Mouse (Mus musculus): ENCODE results near the gene Ptar1. TPM values are rescaled to one million over a fixed set of nuclear protein-coding genes. Genes with fewer than 3 reads are reported as not detected.
"Not testable (repeated sequence)": the region's sequence is repeated elsewhere in the genome, so short reads cannot be mapped to it uniquely, and the experiment has no call there.

Gene Ptar1
- polyA plus RNA-seq, 1 experiment from 2014 or later, result 7.0 TPM

DNA sequence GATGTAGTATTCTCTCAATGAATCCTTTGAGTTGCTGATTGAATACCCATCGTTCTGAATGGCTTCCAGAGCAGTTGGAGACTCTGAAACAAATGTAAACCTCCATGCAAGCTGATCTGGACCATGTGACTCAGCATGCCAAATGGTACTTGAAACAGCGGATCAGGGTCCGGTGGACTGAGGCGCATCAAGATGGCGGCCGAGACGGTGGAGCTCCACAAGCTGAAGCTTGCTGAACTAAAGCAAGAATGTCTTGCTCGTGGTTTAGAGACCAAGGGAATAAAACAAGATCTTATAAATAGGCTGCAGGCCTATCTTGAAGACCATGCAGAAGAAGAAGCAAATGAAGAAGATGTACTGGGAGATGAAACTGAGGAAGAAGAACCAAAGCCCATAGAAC lies 11.6 kb upstream of the Ptar1 start:
- H3K27ac ChIP-seq; H3K9me3 ChIP-seq; H3K9ac ChIP-seq; H3K4me3 ChIP-seq; H3K4me1 ChIP-seq; H3K4me2 ChIP-seq (replicated peaks); H3K36me3 ChIP-seq; H3K27me3 ChIP-seq; ATAC-seq (ENCODE audit: insufficient number of reproducible peaks, insufficient read depth, low FRiP score, low TSS enrichment): not testable (repeated sequence)
- 96% methylated on average over 8 of the region's 8 CpGs for WGBS

DNA sequence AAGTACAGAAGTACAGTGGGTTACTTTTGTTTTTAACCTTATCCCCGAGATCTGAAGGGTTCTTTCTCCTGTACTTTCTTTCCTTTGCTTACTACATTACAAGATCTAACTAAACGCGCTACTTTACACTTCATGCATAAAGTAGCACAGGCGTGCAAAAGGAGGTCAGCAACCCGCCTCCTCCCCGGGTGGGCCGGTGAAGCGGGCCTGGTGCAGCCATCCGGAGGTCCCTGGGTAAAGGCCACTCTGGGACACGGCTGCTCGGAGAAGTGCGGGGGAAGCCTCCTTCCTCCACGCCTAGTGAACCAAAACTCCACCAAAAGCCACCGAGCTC lies 300 bp upstream of the Ptar1 start:
- no peaks in the 10 kb centered on the region for H3K27me3 ChIP-seq
- no peaks in the 10 kb centered on the region for H3K36me3 ChIP-seq
- WGBS, result 2% methylated on average over 14 of the region's 14 CpGs
- H3K9me3 ChIP-seq, result no peaks in the 10 kb centered on the region
- peaks cover 8% of the 10 kb centered on the region; the same call in 1 of the 2 replicates for H3K4me1 ChIP-seq
- H3K9ac ChIP-seq, result peak overlapping the region; percentile 86
- no peak; the same call in 1 of the 2 replicates for ATAC-seq (ENCODE audit: insufficient number of reproducible peaks, insufficient read depth, low FRiP score, low TSS enrichment)
- H3K4me2 ChIP-seq (replicated peaks), result peak overlapping the region; percentile 53
- peak overlapping the region; percentile 94 for H3K27ac ChIP-seq
- H3K4me3 ChIP-seq, result peak overlapping the region; percentile 72

DNA sequence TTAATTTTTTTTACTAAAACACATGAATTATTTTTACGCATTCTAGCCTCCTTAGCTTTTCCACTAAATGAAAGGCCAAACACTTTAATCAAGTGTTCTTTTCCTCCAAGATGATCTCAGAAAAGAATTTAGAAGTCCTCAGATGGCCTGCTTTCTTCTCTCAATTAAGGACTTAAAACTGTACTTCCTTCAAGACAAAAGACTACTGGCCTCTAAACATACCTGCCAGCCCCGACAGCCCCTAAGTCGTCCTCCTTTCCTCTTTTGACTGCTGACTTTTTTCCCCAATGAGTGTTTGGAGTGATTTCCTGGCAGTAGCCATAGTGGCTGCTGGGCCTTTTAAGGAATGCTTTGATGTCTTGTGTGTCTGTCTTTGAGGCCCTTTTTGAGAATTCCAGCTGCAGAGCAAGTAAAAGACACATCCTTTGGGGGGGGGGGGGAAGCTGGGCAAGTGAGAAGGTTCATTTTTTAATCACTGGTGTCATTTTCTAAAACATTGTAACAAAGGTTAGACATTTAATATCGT lies 1.3 kb downstream of the Ptar1 start:
- Histone ChIP-seq H3K9me3 (no peaks in the 10 kb centered on the region), H3K36me3 (no peaks in the 10 kb centered on the region), H3K4me1 (peaks cover 8% of the 10 kb centered on the region; the same call in 1 of the 2 replicates), H3K27ac (no peak overlapping the region), H3K4me3 (peak overlapping the region; percentile 33), H3K4me2 (replicated peaks) (peak overlapping the region; percentile 53), H3K27me3 (no peaks in the 10 kb centered on the region), H3K9ac (peak overlapping the region; percentile 33; the same call in 1 of the 2 replicates)
- WGBS, result 17% methylated on average over 4 of the region's 4 CpGs
- ATAC-seq (ENCODE audit: insufficient number of reproducible peaks, insufficient read depth, low FRiP score, low TSS enrichment), result no peak

DNA sequence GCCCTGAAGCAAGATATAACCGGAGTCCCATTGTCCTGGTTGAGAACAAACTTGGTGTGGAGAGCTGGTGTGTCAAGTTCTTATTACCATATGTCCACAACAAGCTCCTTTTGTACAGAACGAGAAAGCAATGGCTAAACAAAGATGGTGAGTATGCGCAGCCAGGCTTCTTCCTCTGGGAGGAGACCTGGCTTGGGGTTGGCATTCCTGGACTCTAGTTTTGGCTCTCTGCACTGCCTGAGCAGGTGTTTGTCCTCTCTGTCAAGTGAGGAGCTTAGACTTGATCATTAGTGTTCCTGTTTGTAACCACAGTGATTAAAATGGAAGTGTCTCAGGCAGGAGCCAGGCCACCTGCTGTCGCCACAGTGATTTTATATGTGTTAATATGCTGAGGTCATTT lies 7.1 kb downstream of the Ptar1 start:
- Histone ChIP-seq H3K4me1 (no peaks in the 10 kb centered on the region), H3K27ac (no peak overlapping the region), H3K27me3 (no peaks in the 10 kb centered on the region), H3K4me3 (no peak overlapping the region), H3K4me2 (replicated peaks) (no peak overlapping the region), H3K9me3 (no peaks in the 10 kb centered on the region), H3K36me3 (peaks cover 41% of the 10 kb centered on the region), H3K9ac (no peak overlapping the region)
- no peak for ATAC-seq (ENCODE audit: insufficient number of reproducible peaks, insufficient read depth, low FRiP score, low TSS enrichment)
- 88% methylated on average over 4 of the region's 4 CpGs for WGBS

DNA sequence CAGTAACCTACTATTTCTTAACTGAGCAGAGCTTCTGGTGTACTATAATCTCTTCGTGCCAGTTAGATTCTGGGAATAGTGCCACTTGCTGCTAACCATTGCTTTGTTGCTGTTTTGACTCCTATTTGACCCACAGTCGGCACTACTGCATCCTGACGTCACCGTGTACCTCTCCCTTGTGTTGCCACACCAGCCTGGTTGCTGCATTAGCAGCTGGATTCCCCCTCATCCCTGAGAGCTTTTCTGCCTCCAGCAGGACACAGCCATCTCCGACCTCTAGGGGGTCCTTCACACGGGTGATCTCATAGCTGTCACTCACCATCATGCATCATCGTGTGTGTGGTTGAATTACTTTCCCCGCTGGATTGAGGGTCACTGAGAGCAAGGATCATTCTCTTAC lies 10.6 kb downstream of the Ptar1 start:
- Histone ChIP-seq H3K9me3 (no peaks in the 10 kb centered on the region), H3K27ac (no peak overlapping the region), H3K4me3 (no peak overlapping the region), H3K36me3 (peaks cover 52% of the 10 kb centered on the region), H3K4me1 (no peaks in the 10 kb centered on the region), H3K27me3 (no peaks in the 10 kb centered on the region), H3K4me2 (replicated peaks) (no peak overlapping the region), H3K9ac (no peak overlapping the region)
- 81% methylated on average over 8 of the region's 8 CpGs for WGBS
- no peak for ATAC-seq (ENCODE audit: insufficient number of reproducible peaks, insufficient read depth, low FRiP score, low TSS enrichment)

DNA sequence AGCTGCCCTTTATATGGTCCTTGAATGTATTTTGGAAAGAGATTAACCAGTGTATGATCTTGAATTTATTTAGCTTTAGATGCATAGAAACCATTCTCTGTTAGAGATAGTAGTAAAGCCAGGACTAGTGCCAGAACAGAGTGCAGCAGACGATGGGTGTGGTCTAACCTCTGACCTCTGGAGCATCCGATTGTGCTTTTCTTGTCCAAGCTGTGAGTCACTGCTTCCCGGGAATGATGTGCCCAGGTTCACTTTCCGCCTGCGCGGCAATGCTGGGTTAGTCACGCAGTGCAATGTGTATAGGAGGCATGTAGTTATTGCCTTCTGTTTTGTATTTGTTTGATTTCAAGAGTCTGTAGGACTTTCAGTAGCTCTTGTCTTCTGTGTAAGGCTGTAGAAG lies 11.1 kb downstream of the Ptar1 start:
- H3K36me3 ChIP-seq, result peaks cover 57% of the 10 kb centered on the region
- H3K9me3 ChIP-seq, result no peaks in the 10 kb centered on the region
- no peak for ATAC-seq (ENCODE audit: insufficient number of reproducible peaks, insufficient read depth, low FRiP score, low TSS enrichment)
- no peaks in the 10 kb centered on the region for H3K27me3 ChIP-seq
- 86% methylated on average over 7 of the region's 7 CpGs for WGBS
- H3K4me3 ChIP-seq, result no peak overlapping the region
- H3K4me1 ChIP-seq, result no peaks in the 10 kb centered on the region
- no peak overlapping the region for H3K4me2 ChIP-seq (replicated peaks)
- no peak overlapping the region for H3K9ac ChIP-seq
- H3K27ac ChIP-seq, result no peak overlapping the region

DNA sequence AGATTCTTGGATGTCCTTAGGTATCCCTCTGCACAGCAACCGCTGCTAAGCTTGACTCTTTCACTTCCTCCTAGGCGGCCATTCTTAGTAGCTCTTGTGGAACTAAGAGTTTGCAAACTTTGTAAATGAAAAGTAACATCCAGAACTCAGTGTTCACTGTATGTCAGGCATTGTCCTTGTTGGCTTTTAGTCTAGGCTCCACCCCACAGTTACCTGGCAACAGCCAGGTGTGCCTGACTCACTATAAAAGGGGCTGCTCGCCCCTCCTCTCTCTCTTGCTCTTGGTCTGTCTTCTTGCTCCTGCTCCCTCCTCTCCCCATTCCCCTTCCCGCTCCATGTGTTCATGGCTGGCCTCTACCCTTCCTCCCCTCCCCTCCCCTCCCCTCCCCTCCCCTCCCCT lies 11.9 kb downstream of the Ptar1 start:
- no peak for ATAC-seq (ENCODE audit: insufficient number of reproducible peaks, insufficient read depth, low FRiP score, low TSS enrichment)
- no peak overlapping the region for H3K4me2 ChIP-seq (replicated peaks)
- 88% methylated on average over 4 of the region's 4 CpGs for WGBS
- H3K27me3 ChIP-seq, result no peaks in the 10 kb centered on the region
- H3K36me3 ChIP-seq, result peaks cover 59% of the 10 kb centered on the region
- H3K4me1 ChIP-seq, result no peaks in the 10 kb centered on the region
- no peaks in the 10 kb centered on the region for H3K9me3 ChIP-seq
- no peak overlapping the region for H3K4me3 ChIP-seq
- H3K27ac ChIP-seq, result no peak overlapping the region
- H3K9ac ChIP-seq, result no peak overlapping the region

DNA sequence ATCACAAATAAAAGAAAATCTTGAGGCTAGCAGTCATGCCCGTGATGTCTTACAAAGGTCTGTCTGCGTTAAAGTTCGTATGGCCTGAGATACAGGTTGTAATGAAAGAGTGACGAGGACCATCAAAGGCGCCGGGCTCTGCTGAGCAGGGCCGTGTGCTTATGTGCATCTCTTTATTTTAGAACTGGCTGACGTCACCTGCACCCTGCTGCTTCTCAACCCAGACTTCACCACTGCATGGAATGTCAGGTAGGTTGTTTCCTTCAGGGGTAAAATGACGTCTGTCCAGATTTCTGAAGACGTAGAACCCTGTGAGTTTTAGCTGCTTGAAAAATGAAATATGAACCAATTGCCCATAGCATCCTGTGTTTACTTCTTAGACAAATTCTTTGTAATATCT lies 15.7 kb downstream of the Ptar1 start:
- WGBS, result 91% methylated on average over 10 of the region's 10 CpGs
- H3K36me3 ChIP-seq, result peaks cover 38% of the 10 kb centered on the region
- H3K9me3 ChIP-seq, result no peaks in the 10 kb centered on the region
- H3K27me3 ChIP-seq, result no peaks in the 10 kb centered on the region
- no peak overlapping the region for H3K4me2 ChIP-seq (replicated peaks)
- no peak overlapping the region for H3K4me3 ChIP-seq
- no peak overlapping the region for H3K9ac ChIP-seq
- no peaks in the 10 kb centered on the region for H3K4me1 ChIP-seq
- no peak for ATAC-seq (ENCODE audit: insufficient number of reproducible peaks, insufficient read depth, low FRiP score, low TSS enrichment)
- no peak overlapping the region for H3K27ac ChIP-seq

DNA sequence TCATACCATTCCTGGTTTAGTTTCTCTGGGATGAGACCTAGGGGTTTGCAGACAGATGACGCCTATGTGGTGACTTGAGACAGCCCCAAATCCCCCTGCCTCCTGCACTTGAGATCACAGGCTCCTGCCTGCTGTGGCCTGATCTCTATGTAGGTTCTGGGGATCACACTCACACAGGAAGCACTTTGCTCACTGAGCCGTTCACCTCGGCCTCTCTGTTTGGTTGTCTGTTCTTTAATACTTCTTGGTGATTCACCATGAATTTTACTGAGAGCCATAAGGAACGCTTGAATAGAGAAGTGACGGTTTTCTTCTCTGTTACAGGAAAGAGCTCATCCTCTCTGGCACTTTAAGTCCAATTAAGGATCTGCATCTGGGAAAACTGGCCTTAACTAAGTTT lies 18.2 kb downstream of the Ptar1 start:
- Histone ChIP-seq H3K9me3 (no peaks in the 10 kb centered on the region), H3K4me3 (no peak overlapping the region), H3K27me3 (no peaks in the 10 kb centered on the region), H3K4me2 (replicated peaks) (no peak overlapping the region), H3K9ac (no peak overlapping the region), H3K4me1 (no peaks in the 10 kb centered on the region), H3K36me3 (peaks cover 47% of the 10 kb centered on the region), H3K27ac (no peak overlapping the region)
- ATAC-seq (ENCODE audit: insufficient number of reproducible peaks, insufficient read depth, low FRiP score, low TSS enrichment), result no peak
- 86% methylated on average over 5 of the region's 5 CpGs for WGBS

DNA sequence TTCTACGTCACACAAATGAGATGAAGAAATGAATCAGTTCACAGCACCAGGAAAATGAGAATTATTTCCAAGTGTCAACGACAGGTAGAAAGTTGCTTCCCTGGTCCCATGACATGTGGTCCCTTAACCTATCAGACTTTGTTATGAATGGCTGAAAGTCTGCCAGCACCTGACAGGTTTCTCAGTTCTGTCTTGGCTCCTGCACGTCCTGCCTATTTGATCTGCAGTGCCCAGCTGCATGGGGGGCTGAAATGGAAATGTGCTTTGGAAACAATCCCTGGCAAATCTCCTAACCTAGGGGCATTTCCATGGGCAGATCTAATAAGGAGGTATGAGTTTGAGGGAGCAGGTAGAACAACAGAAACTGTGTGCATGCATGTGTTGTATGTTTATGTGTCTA lies 59.3 kb downstream of the Ptar1 start:
- Histone ChIP-seq H3K4me3 (no peak overlapping the region), H3K27ac (no peak overlapping the region), H3K27me3 (no peaks in the 10 kb centered on the region), H3K9me3 (no peaks in the 10 kb centered on the region), H3K36me3 (no peaks in the 10 kb centered on the region), H3K4me2 (replicated peaks) (no peak overlapping the region), H3K9ac (no peak overlapping the region), H3K4me1 (no peaks in the 10 kb centered on the region)
- WGBS, result 77% methylated on average over 3 of the region's 3 CpGs
- no peak for ATAC-seq (ENCODE audit: insufficient number of reproducible peaks, insufficient read depth, low FRiP score, low TSS enrichment)

DNA sequence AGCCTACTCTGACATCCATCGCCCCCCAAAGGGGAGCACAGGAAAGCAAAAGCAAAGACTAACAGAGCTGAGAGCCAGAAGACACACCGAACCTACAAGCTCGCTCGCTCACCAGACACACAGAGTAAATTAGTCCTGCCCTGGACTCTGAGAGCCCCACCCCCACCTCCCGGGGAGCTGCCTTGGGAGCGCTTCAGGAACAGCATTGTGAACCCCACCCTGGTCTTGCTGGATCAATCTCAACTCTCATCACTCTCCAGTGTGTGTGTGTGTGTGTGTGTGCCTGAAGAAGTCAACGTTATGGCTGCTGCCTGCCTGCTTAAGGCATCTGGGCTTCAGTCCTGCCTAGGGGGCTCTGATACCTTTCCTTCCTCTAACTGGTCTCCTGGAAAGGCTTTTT lies 69.8 kb downstream of the Ptar1 start:
- Histone ChIP-seq H3K27ac (no peak overlapping the region), H3K4me1 (peaks cover 5% of the 10 kb centered on the region; the same call in 1 of the 2 replicates), H3K9ac (no peak overlapping the region), H3K4me3 (no peak overlapping the region), H3K9me3 (no peaks in the 10 kb centered on the region), H3K4me2 (replicated peaks) (peak overlapping the region; percentile 14), H3K36me3 (no peaks in the 10 kb centered on the region), H3K27me3 (peaks cover 23% of the 10 kb centered on the region)
- ATAC-seq (ENCODE audit: insufficient number of reproducible peaks, insufficient read depth, low FRiP score, low TSS enrichment), result no peak
- WGBS, result 8% methylated on average over 7 of the region's 7 CpGs

DNA sequence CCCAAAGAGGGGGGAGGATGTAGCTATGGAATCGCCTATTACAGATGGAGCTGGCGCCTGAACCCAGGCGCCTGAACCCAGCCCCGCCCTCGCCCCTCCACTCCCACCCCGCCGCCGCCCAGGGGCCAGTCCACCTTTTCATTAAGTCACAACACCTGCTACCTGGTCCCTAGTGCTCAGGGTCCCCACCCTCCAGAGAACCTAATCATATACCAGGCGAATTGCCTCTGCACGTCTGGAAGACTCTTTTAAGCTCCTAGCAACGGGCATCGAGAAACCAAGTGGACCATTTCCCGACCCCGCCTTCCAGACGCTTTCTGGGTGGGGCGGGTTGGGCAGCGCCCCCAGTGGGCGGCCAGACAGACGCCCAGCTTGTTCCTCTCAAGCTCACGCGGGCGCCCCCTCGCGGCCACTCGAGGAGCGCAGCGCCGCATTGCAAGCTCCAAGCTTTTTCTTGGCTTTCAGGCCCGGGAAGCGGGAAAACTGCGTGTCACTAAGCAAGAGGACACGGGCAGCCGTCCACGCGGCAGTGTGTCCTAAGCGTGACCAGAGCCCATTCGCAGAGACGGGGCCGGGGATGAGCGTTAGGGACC lies 70.8 kb downstream of the Ptar1 start:
- under 1% methylated on average over 40 of the region's 40 CpGs for WGBS
- H3K9ac ChIP-seq, result peak overlapping the region; percentile 62
- ATAC-seq (ENCODE audit: insufficient number of reproducible peaks, insufficient read depth, low FRiP score, low TSS enrichment), result peak; percentile 80
- H3K4me3 ChIP-seq, result peak overlapping the region; percentile 61
- H3K27me3 ChIP-seq, result peaks cover 23% of the 10 kb centered on the region
- H3K4me2 ChIP-seq (replicated peaks), result peak overlapping the region; percentile 87
- H3K27ac ChIP-seq, result peak overlapping the region; percentile 65; the same call in 1 of the 2 replicates
- no peaks in the 10 kb centered on the region for H3K36me3 ChIP-seq
- H3K9me3 ChIP-seq, result no peaks in the 10 kb centered on the region
- H3K4me1 ChIP-seq, result peaks cover 5% of the 10 kb centered on the region; the same call in 1 of the 2 replicates

All from embryonic facial prominence, embryonic 12.5 days (tissue).